Mouse (Mus musculus) kidney, adult 9 months (tissue): ENCODE measurements at regions not wholly inside any gene's neighbourhood (a gene's known extent, or its start where the extent isn't known, plus 50 kb on each side); places are given as distances from the start of the nearest gene placed in this dataset.
"Not testable (repeated sequence)": the region's sequence is repeated elsewhere in the genome, so short reads cannot be mapped to it uniquely, and the experiment has no call there.

ENCODE experiments used
- DNase-seq: peaks from one replicate; pipeline ENCODE4 v3.0.0; 2022

DNA sequence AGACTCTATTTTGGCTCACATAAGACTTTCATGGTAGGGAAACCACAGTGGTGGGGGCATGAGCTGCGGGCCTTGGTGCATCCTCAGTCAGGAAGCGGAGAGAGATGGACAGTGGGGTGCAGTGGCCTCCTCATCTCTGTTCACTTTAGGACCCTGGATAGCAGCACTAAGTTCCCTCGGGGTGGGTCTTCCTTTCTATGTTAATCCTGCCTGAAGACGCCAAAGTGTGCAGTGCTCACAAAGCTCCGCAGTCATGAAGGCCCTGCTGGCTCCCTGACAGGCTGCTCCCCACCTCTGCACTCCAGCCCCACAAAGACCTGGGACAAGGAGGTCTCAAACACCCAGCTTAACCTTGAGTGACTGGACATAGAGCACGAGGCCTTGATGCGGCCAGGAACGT is 56.8 kb downstream of the Sox1 start:
- no peak for DNase-seq

DNA sequence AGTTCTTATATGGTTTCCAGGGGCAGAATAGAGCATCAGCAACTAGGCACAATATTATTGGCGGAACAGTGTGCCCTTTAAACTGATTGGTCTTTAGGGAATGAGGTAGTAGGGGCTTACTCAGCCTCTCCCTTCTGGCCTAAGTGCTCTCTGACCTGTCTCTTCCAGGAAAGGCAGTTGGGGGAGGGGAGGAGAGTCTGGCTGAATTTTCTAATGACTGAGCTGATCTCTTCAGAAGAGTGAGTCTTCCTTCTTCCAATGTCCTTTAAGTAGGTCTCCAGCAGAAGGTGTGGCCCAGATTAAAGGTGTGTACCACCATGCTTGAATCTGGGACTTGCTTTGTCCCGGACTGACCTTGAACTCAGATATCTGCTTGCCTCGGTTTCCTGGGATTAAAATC is 60.3 kb downstream of the Sox1 start:
- not testable (repeated sequence) for DNase-seq

DNA sequence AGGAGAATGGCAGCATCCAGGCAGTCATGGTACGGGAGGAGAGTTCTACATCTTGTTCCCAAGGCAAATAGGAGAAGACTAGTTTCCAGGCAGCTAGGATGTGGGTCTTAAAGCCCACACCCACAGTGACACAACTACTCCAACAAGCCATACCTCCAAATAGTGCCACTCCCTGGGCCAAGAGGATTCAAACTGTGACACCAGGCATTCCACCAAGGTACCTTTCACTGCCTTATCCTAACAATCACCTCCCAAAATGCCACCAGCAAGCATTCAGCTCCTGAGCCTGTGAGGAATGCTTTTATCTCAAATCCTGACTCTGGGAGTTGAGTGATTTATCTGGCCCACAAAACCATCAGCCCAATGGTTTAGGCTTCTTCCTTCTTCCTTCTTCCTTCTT is 61.2 kb downstream of the Sox1 start:
- DNase-seq = no peak

DNA sequence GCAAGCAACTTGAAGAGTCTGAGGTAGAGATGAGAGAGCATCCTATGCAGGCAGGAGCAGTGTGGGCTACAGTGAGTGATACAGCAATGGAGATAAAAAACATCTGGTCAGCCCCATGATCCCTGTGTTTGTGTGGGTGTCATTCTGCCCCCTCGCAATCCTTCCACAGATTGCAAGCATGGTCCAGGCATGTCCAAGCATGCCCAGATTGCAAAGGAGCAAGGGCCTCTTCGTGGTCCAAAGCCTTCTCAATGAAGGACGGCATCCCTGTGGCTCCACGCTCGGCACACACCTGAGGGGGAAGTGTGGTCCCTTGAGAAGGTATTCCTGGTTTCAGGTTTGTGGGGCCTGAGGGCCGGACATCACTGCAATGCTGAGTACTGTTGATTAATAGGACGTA is 61.9 kb downstream of the Sox1 start:
- DNase-seq = no peak

DNA sequence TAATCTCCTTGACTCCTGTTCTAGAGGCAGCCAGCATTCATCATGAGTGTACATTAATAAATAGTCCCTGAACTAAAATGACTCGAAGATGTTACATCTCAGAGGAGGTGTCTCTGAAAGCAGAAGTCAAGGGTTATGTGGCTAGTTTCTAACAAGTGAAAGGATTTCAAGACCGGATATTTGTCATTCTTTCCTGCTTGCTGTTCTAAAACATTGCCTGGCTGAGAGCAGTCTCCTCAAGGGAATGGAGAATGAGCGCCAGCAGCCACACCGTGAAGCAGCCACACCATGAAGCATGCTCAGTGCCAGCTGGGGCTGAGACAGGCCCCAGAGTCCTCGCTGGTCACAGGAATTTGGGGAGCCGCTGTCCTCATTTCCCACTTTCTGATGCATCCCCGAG is 71.8 kb downstream of the Sox1 start:
- no peak for DNase-seq

DNA sequence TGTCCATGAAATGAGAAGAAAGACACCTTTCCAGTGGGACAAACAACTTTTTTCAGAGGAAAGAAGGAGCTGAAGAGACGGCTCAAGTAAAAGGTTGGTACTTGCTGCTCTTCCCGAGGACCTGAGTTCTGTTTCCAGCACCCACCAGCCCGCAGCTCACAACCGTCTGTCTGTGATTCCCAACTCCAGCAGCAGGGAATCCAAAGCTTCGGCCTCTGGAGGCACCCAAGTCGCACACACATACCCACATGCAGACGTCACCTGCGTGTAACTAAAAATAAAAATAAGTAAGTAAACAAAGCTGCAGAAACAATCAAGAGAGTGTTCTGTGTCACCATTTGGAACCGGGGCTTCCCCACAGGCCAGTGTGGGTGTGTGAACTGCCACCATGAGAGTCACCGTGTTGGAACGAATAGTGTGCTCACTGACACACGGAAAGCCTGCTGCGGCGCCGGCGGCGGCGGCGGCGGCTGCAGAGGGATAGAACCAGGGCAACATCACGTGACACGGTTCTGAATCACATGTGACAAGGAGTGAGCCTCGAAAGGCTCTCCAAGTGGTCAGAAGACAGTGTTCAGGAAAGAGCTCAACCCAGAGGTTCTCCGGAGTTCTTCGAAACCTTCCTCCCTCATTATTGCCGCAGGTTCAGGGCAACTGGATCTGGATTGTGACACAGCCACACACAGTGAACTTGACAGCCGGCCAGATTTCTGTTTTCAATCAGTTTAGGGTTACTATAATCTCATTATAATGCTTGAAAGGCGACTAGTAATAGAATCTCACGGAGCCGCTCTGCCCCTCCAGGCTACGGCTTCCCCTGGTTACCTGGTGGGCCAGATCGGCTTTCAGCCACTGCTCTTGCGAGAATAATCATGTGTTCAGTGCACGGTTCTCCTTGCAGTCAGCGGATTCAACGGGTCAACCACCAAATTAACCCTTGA is 72.6 kb downstream of the Sox1 start:
- no peak for DNase-seq

DNA sequence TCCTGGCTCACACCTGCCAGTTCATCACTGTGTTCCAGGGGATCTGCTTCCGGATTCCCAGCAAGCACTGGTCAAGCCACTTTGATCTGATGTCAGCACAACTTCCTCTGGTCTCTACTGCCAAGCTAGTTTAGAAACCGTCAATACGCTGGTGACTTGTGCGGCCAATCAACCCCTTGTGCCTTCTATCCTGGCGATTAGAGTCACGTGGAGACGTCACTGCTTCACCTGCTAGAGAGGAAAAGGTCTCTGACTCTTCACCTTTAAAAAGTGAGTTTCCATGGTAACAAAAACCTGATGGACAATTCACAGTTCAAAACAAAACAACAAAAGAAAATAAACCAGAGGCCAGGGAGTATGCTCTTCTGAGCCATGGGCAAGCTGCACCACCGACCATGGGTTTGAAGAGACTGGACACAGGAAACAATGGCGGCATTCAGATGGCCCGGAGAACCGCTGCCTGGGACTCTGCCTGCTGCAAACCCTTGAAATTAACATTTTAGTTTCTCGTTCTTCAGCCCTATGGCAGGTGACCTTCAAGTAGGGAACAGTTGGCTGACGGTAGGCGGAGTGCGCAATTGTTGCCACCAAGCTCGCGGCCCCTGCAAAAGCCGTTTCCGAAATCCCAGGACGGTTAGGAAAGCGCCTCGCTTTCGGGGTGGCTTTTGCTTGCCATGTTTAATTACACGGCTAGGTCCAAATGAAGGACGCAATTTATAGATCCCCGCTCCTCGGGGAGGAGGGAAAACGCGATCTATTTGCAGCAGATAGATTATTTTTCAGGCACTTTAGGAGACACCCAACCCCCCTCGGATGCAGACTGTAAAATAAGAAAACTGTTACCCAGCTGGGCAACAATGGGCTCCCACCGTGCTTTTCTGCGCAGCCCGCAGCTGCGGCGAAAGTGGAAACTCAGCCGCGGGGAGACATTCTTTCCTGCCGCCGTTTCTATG is 82.6 kb downstream of the Sox1 start:
- no peak for DNase-seq

DNA sequence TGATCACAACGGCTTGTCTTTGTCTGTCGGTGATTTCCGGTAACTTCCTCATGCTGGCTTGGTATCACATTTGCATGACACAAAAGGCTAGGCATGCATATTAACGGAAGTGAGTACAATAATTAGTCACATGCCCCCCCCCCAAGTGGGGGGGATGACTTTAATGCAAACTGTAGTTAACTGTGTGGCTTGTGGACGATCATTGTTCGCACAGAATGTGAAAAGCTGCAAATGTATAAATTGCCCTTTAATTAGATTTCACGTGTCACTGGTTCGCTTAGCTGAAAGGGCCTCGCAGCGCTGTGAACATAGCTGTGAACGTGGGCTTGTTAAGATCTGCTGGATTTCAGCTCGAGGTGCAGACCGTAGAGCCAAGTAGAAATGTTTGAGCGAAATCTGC is 86.8 kb downstream of the Sox1 start:
- no peak for DNase-seq

DNA sequence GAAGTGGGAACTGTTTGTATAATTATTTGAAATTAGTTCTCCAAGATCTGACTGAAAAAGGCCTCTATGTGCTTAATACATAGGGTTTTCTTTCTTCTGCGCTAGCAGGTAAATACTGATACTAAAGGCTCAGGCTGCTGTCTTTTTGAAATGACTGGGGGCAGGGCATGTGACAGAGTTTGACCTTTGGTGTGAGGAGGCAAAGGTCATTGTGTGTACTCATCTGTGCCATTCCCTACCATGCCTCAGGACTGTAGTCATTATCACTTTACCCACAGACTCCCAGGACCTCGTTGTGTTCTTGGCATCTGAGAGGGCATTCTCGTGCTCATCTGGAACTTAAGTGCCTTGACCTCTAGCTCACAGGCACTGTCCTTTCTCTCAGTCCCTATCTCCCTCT is 88.5 kb downstream of the Sox1 start:
- peak; percentile 66 for DNase-seq

DNA sequence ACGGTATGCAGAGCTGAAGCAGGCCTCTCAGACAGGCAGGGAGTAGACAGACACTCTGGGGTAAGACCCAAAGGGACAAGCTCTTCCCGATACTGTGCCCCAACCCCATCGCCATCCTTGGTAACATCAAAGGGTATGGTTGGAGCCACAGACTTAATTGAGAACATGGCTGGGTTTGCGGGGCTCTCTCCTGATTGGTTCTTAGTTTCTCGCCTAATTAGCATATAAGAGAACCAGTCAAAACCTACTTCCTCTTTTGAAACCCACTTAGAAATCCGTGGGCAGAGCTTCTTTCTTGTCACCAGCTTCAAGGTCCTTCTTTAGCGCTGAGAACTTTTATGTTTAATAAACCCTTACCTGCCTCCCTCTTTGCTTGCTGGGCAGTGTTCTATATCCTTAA is 87.5 kb upstream of the Spaca7 start:
- DNase-seq = no peak

DNA sequence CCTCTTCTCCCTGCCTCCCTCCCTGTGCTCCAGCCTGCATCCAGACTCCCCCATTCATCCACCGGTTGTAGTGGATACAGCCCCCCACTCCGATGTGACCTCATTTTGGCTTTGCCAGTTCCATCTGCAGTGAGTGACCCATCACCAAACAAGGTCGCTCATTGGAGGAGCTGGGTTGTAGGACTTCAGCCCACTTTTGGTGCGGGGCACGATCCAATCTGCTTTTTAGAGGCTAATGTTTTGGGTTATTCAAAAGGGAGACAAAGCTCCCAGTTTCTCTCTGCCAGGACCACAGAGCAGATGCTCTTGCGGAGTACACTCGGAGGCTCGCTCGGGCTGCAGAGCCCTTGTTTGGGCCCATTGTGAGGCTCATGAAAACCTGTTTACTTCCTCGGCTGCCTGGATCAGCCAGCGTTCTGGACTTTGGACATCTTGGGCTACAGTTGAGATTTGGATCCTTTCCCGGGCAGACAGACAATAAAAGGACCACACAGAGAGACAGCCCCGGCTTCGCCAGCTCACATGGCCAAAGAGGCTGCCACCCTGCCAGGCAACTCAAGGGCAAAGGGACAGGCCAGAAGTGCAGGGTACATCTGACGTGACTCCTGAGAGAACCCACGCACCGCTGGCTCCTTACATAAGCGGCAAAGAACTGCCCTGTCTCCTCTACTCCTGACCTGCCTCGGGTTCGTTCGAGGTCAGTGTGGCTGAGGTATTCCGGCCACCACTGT is 86.3 kb upstream of the Spaca7 start:
- DNase-seq = peak; percentile 98

DNA sequence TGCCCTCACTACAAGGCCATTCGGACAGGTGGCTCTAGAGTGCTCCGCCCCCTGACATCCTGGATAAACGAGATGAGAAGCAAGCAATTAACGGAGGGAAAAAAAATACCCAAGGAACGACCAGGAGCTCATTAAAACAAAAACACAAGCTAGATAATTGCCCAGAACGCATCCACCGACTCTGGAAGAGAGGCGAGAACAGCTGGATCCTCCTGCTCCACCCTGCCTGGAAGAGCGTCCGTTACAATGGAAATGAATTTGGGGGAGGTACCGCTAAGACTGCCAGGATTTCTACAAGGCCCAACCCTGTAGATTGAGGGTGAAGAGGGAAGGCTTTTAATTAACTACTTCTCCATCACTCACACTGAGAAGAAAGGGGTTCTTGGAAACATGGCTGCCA is 85.6 kb upstream of the Spaca7 start:
- DNase-seq = no peak

DNA sequence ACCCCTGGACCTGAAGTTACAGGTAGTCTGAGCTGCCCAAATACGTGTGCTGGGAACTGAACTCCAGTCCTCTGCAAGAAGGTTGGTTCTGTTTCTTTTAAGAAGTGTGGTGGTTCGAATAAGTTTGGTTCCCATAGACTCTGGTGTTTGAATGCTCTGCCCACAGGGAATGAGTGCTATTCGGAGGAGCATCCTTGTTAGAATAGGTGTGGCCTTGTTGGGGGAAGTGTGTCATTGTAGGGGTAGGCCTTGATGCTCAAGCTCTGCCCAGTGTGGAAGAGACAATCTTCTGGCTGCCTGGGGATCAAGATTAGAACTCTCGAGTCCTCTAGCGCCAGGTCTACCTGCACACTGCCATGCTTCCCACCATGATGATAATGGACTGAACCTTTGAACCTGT is 83.6 kb upstream of the Spaca7 start:
- no peak for DNase-seq

DNA sequence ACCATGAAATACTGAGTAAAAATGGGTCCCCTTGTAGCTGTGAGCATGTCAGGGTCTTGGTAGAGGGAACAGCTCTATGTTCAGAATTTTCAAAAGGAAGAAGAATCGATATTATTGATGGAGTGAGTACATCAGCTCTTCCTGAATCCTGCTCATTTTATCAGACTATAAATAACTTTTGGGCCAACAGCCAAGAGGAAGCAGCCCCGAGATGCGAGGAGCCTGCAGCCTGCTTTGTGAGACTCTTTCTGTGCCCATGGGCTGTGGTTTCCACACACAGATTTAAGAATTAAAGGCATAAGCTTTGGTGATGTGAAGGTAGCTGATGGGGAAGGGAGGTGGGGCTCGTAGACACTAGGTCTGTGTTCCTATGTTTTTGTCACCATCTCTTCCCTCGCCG is 81.4 kb upstream of the Spaca7 start:
- DNase-seq = no peak

DNA sequence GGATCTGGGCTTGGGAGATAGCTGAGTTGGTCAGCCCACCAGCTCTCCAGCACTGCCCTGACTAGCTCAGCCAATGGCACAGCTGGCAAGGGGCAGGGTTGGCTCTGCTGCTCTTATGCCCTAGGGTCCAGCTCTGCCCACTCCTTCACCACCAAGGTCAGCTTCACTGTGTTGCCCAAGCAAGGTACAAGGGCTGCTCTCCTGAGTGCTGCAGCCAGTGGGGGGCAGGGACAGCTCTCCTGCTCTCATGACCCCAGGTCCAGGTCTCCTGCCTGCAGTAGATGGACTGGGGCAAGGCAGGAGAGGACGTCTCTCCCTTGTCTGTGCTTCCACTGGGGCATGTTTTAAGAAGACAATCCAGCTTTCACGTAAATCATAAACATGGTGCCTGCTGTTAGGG is 80.4 kb upstream of the Spaca7 start:
- peak; percentile 87 for DNase-seq

DNA sequence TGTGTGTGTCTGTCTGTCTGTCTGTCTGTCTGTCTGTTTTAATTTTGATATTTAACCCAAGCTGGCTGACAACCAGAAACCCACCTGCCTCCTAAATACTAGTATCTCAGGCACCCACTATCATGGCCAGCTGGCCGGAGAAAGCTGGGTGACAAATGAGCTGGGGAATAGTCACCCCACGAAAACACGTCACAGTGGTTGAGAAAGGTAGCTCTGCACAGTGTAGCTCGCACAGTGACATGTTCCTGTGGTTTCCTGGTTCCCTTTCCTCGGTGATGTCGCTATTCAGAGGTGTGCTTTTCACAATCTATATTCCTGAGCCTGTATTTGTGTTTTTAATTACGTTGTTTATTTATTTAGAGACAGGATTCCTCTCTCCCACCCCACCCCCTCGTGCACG is 78.3 kb upstream of the Spaca7 start:
- DNase-seq = no peak

DNA sequence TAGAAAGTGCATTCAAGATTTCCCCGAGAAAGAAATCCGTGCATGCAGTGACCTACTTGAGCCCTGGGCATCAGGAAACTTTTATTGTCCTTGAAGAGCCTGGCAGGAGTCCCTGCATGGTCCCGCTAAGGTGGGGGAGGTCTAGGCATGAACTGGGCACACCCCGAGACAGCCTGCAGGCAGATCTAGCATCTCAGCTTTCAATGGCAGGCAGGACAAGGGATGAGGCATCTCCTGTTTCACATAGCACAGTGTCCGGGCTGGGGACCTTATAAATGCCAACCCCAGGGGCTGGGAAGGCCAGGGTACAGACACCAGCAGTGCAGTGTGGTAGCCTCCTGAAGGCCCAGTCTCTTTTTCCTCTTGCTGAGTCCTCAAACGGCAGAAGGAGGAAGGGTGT is 75.4 kb upstream of the Spaca7 start:
- DNase-seq = no peak

DNA sequence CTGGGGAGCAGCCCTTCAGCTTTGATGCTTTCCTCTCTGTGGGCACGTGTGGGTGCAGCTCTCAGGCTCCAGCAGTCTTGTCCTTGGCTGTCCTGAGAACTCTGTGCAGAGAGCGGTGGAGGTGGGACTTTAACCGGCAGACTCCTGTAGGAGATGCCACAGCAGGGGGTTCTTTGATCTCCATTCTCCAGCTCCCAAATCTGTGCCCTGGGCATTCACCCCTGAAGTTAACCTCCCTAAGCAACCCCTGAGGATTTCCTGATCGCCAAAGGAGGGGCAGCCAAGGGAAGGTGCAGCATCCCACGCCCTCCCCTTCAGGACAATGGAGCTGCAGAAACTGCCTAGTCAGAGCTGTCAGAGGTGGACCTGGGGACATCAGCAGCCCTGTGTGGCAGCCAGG is 73.2 kb upstream of the Spaca7 start:
- DNase-seq = peak; percentile 61

DNA sequence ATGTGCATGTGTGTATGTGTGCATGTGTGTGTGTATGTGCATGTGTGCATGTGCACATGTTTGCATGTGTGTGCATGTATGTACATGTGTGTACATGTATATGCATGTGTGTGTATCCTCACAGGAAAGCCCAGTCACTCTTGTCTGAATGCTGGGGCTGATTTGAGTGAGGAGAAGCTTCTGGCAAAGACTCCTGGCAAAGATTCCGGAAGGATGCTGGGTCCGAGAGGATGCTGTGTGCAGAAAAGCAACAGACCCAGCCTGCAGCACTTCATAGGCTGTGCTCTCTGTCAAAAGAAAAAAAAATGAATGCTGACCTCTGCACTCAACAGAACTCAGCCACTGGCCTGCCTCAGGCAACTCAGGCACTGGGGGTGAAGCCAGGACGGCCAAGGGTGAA is 72.5 kb upstream of the Spaca7 start:
- no peak for DNase-seq

DNA sequence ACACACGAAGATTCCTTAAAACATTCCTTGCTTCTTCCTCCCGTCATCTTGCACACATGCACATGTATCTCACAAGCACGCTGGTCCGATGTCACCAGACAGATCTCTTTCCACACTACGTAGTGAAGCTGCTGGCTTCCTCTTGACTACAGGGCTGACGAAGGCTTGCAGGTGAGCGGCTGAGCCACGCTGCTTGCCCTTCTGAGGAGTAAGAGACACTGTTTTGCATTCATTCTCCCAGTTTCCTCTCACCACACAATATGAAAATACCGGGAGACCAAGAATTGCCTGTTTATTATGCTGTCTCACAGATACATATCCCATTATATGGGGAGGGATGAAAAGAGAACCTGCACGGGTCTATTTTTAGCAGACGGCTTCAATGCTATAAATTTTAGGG is 71.0 kb upstream of the Spaca7 start:
- no peak for DNase-seq

DNA sequence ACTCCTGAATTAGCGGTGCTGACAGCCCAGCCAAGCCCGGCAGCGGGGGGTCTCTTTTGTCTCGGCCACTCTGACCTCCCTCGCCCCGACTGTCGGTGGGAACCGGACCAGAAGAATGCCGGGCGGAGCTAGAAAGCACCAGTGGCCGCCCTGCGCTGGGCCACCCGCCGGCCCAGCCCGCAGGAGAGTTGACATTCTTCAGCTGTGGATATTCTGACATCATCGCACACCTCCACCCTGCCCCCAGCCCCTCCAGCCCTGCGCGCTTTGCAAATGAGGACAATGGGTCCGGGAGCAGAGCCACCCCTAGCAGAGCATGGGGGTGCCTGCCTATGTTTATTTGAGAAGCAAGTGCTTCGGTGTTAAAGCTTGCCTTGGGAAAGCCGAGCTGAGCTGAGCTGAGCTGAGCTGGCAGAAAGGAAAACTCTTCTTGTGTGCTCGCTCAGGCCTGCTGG is 70.5 kb upstream of the Spaca7 start:
- DNase-seq = no peak

DNA sequence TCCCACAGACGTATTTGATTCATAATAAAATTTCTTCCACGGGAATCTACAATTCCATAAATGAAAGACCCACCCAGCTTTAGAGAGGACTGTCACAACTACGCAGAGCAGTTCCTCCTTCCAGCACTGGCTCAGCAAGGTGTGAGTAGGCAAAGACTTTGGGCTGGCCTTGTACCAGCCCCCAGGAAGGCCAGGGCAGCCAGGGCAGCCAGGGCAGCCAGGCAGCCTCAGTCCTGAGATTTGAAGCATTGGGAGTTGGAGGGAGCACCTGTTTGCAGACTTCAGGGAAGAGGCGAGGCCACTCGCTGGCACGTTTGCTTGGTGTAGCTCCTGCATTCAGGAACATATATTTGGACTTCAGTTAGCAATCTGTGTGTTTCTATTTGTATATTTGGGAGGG is 70.0 kb upstream of the Spaca7 start:
- no peak for DNase-seq

DNA sequence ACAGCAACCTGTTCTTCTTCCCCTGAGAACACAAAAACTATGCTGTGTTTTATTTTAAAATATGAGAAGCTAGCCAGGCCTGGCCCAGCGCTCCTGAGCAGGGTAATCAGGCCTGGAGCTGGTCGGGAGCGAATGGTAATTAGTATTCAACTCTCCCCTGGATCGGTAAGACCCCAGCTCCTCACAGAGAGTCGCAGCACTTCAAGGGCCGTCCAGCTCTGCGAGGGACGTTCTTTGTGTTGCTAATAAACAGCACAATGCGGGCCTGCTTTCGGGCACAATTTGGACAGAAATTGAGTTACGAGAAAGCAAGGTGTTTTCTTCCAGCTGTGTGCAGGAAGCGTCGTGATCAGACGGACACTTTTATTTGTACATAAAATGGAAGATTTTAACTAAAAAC is 69.5 kb upstream of the Spaca7 start:
- DNase-seq = no peak
